Mouse (Mus musculus) neural tube, embryonic 10.5 days (tissue): ENCODE results near the gene Nol9.

Experiments used
- DNase-seq: peaks from one replicate; pipeline ENCODE4 v3.0.0-alpha.2; 2017; ENCODE audit warnings: low spot score; ENCODE audit errors: extremely low spot score

Gene Nol9

GRCm38 (mm10) chr4:152044609-152045008 lies 5.5 kb downstream of the Nol9 start:
- DNase-seq: no peak

DNA sequence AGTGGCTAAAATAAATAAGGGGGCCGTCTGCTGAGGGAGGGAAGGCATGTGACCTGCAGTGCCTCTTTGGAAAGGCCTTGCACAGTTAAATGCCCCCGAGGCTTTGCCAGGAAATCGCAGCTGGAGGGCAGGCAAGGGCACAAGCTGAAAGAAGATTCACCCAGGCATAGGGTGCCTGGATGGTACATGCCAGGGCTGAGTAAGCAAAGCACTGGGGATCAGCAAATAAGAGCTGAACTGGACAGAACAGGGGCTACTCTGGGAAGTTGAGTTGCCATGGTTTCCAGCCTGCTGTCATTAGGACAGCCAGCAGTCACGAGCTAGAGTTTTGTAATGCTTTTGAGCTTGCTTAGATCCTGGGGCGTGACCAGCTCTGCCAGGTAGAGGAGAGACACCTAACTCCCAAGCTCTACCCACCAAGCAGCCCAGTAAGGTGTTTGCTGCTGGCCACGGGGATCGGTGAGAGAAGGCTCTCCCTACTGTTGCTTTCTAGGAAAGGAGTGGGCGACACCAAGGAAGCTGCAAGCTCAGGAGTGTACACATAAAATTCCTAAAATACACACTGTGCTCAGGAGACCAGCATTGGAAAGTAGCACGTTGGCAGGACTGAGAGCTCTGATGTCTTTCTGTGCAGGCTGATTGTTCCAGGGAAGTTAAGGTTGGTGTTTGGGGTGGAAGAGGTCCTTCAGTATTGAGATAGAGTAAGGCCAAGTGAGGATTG lies 23.4 kb downstream of the Nol9 start:
- no peak for DNase-seq

GRCm38 (mm10) chr4:152067280-152067679 lies 28.2 kb downstream of the Nol9 start:
- DNase-seq: no peak

DNA sequence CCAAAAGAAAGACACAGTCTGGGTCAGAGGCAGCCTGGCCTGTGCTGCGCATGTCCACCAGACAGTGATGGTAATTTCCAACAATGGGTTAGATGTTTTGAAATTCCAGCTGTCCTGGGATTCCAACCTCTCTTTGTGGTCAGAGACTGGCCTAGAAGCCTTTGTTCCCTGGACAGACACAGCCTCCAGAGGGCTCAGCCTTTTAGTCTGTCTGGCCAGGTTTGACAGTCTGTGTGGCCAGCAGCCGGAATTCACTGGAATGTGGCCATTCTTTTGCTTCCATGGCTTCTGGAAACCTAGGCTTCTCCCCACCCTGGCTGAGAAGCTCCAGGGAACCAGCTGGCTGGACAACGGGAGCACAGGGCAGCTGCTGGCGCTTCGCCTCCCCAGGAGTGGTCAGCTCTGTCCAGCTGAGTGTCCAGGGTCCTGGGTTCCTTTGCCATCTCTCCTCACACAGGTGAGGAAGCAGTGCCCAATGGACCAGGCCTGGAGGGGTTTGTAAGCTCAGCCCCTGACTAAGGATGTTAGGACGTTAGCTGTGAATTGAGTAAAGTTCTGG lies 29.1 kb downstream of the Nol9 start:
- no peak for DNase-seq

DNA sequence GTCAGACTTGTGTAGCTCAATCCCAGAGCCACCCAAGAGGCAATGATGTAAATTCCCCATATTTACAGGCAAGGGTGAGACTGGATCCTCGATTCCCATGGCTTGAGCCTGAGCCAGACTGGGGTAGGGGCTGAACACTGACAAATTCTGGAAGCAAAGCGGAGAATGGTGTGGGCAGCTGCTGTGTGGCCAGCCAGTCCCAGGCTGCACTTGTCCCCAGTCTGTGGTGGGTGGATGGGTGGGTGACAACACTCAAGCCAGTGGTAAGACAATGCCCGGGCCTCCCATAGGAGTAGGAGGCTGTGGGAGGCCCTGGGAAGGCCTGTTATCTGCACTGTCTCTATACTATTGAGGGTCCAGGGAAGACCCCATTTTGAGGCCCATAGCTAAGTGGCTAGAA lies 30.1 kb downstream of the Nol9 start:
- no peak for DNase-seq

GRCm38 (mm10) chr4:152070494-152071396 lies 31.6 kb downstream of the Nol9 start:
- DNase-seq: no peak

- no peak for DNase-seq
Measured at GRCm38 (mm10) chr4:152072121-152072601, 33.0 kb downstream of the Nol9 start, which contains the start of gene Plekhg5. TSS of gene Plekhg5 (plus strand) at chr4:152072498.

DNA sequence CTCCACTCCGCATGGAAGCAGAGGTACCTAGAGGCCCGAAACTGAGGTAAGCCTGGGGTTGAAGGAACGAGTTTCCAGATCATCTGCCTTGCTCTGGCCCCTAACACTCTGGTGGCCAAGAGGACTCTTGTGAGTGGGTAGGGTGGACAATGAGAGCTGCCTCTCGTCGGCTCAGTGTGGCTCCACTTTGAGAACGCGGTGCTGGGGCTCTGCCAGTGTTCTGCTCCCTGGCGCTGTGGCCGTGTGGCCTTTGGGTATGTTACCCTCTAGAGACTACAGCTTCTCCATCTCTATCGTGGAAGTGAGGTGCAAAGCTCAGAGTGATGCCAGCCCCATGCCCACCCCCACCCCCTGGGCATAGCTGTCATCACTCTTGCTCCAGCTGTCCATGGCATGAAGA lies 33.5 kb downstream of the Nol9 start:
- no peak for DNase-seq

DNA sequence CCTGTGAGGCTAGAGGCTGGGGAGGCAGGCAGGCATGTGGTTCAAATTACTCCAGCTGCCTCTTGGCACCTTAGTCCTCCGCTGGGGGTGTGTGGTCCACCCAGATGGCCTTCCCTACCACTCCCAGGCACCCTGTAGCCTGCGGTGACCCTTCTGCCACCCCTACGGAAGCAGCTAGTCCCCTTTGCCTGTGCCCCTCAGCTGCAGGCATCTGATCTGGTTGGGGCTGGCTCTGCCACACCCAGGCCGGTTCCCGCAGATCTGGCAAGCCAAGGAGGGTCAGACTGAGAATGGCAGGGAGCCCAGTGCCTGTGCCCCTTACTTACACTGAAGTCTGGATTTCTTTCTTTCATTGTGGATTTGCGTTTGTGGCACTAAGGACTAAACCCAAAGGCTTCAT lies 34.6 kb downstream of the Nol9 start:
- DNase-seq: no peak

DNA sequence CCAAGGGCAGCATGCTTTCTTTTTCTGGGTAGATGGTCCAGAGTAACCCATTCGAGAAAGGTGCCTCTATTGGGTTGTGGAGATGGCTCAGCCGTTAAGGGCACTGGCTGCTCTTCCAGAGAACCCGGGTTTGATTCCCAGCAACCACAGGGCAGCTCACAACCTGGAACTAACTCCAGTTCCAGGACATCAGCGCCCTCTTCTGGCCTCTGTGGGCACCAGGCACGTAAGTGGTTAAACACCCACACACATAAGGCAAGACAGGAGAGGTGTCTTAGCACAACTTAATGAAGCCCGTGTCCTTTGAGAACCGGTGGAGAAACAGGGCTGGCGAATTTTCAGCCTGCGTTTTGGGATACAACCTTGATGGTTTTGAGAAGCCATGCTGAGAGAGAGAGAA lies 35.4 kb downstream of the Nol9 start:
- DNase-seq: no peak

DNA sequence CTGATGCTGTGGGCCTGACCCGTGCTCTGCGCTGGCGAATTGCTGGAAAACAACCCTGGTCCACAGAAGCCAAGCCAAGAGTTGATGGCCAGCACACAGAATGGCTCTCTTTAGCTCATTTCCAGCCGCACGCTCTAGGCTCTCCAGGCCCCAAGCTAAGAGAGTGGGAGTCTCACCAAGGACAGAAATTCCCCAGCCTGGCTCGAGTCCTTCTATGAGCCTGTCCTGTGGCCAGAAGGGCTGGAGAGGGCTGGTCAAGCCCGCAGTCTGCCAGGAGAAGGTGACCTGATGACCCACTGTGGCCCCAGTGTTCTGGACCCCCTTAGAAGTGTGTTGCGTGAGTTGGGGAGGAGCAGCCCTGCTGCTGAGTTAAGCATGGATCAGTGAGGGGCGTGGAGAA lies 38.1 kb downstream of the Nol9 start:
- DNase-seq: no peak

DNA sequence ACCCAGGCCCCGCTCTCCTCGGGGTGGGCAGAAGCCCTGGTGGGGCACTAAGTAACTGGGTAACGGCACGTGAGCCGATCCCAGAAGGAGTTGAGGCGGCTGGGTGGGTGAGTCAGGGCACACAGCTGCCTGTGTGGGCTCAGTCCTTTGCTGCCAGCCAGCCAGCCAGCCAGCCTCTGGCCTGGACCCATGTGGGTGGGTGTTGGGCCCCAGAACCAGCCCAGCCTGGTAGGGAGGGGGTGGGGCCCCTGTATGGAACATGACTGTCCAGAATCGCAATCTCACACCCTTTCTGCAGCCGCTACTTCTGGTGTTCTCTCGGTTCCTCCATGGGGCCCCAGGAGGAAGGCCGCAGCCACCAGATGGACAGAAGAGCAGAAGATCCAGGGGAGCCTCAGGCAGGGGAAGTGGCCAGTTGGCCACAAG lies 39.0 kb downstream of the Nol9 start:
- DNase-seq: no peak

DNA sequence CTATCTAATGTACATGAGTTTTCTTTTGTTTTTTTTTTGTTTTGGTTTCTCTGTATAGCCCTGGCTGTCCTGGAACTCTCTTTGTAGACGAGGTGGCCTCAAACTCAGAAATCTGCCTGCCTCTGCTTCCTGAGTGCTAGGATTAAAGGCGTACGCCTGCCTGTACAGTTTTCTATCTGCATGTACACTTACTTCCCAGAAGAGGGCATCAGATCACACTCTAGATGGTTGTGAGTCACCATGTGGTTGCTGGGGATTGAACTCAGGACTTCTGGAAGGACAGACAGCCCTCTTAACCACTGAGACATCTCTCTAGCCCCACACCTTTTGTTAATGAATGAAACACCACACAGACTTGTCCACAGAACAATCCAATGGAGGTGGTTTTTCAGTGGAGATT lies 40.1 kb downstream of the Nol9 start:
- no peak for DNase-seq

GRCm38 (mm10) chr4:152079931-152080330 lies 40.8 kb downstream of the Nol9 start:
- DNase-seq: no peak

DNA sequence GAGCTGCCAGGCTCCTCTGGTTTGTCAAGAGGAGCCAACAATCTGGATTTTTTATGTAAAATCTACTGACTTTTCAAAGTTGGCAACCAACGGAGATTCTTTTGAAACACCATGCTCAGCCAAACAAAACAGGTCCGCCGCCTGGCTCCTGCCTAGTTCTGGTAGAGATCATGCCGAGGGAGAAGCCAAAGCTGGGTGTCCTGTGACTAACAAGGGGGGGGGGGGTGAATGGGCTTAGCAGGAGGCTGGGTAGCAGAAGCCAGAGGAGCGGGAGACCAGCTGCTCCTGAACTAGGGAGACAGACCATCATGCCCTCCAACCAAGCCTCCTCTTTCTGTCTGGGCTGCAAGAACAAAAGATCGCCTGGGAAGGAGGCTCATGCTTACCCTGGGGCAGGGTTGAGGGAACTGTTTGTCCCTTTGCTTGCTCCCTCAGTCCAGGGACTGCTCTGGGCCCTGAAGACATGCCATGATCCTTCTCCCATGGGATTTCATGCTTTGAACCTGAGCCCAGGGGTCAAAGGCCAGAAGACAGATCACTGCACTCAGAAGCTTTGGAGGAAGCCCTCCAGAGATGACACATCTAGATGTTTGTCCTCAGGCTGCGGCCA lies 44.6 kb downstream of the Nol9 start:
- no peak for DNase-seq

- DNase-seq: no peak
Measured at GRCm38 (mm10) chr4:152084616-152085015, 45.5 kb downstream of the Nol9 start.

- DNase-seq: peak; percentile 79
Measured at GRCm38 (mm10) chr4:152086505-152087210, 47.5 kb downstream of the Nol9 start.

DNA sequence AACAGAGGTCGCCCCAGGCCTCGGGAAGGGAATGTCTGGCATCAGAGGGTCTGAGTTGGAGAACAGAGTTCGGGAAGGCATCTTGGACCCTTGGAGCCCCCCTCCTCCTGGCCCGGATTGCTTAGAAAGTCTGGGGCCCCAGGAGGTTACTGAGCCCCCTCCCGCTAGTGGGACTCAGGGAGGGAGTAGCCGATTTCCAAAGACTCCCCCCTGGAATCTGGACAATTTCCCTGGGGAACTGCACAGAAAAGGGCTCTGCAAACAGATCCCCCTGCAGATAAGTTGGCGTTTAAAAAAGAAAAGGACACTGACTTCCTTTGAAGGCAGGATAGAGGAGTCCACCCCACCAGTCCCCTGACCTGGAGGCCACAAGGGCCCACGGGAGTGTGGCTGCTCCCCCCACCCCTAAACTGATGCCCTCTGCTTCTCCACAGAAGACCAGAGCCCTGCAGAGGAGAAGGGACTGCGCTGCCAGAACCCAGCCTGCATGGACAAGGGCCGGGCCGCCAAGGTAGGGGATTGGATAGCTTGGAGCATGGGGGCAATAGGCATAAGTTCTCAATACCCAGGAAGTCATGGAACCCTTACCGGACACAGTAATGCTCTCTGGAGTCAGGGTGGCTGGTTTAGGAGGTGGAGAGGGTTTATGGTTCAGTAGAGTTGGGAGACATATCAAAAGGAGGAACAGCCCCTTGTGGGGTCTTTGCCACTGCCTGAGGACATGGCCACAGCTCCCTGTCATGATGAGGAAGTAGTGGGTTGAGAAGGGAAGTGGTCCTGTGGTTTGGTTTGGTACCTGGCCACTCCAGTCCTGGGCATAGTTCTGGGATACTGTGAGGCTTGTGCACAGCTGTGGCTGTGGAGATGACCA lies 48.3 kb downstream of the Nol9 start:
- DNase-seq: no peak

DNA sequence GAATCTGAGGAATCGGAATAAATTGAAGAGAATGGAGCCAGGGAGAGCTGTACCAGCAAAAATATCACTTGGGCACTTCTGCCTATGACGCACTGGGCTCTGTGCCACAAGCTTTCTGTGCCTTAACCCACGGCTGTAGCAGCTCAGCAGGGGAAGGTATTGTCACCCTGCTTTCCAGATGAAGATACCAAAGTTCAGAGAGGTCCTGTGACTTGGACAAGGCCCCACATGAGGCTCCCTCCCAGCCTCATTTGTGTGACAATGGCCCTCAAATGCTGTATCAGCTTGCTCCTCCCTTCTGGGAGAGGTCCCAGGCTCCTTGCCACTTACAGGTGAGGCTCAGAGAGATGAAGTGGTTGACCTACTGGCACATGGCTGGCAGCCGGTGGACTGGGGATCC lies 49.0 kb downstream of the Nol9 start:
- no peak for DNase-seq

- no peak for DNase-seq
Measured at GRCm38 (mm10) chr4:152088556-152089120, 49.5 kb downstream of the Nol9 start.
